Mouse (Mus musculus) MEL (cell line): ENCODE results near the gene Ldlrap1.

Experiments used
- CTCF ChIP-seq, 3 experiments: IDR thresholded peaks in 2 of 3; conservative IDR thresholded peaks in 1 of 3; 2 replicates each; pipeline ENCODE4 v1.5.1; 2011 to 2012; ENCODE audit warnings: low read length in 3 of 3, low read depth in 2 of 3, mild to moderate bottlenecking in 2 of 3, improper control_type of control experiment in 1 of 3, inconsistent platforms in 1 of 3, mixed read lengths in 1 of 3, moderate library complexity in 1 of 3; ENCODE audit not compliant: control insufficient read depth in 1 of 3, insufficient read depth in 1 of 3, poor library complexity in 1 of 3, severe bottlenecking in 1 of 3
- MAFK ChIP-seq: IDR thresholded peaks from 2 replicates; pipeline ENCODE4 v1.6.1; 2011; ENCODE audit warnings: low read depth, mild to moderate bottlenecking, low read length, improper control_type of control experiment, borderline replicate concordance
- MAZ ChIP-seq: IDR thresholded peaks from 2 replicates; pipeline ENCODE4 v1.6.1; 2012; ENCODE audit warnings: low read depth, mild to moderate bottlenecking, inconsistent platforms, low read length, improper control_type of control experiment
- MYC ChIP-seq: IDR thresholded peaks from 2 replicates; pipeline ENCODE4 v1.6.1; 2011; ENCODE audit warnings: low read depth, mild to moderate bottlenecking, low read length, improper control_type of control experiment, moderate library complexity
- NELFE ChIP-seq: IDR thresholded peaks from 2 replicates; pipeline ENCODE4 v1.6.1; 2011; ENCODE audit warnings: low read depth, low read length, improper control_type of control experiment
- POLR2A ChIP-seq, 2 experiments: IDR thresholded peaks; 2 replicates each; pipeline ENCODE4 v1.6.1; 2011 to 2012; ENCODE audit warnings: low read length in 2 of 2, mild to moderate bottlenecking in 2 of 2, control low read depth in 1 of 2, improper control_type of control experiment in 1 of 2, low read depth in 1 of 2, moderate library complexity in 1 of 2; ENCODE audit not compliant: control insufficient read depth in 1 of 2, insufficient read depth in 1 of 2, poor library complexity in 1 of 2
- USF2 ChIP-seq, 2 experiments: IDR thresholded peaks; 2 replicates each; pipeline ENCODE4 v1.6.1; 2011 to 2012; ENCODE audit warnings: improper control_type of control experiment in 2 of 2, low read length in 2 of 2, borderline replicate concordance in 1 of 2, inconsistent platforms in 1 of 2, low read depth in 1 of 2, mild to moderate bottlenecking in 1 of 2; ENCODE audit not compliant: insufficient read depth in 1 of 2

- TF ChIP-seq POLR2A (IDR thresholded peaks at IDR 0.05; ENCODE audit: control insufficient read depth in 1 of 2, insufficient read depth in 1 of 2, low read depth in 1 of 2, low read length in 2 of 2, poor library complexity in 1 of 2) (no peak), MYC (no peak), NELFE (no peak), USF2 (IDR thresholded peaks at IDR 0.05; ENCODE audit: borderline replicate concordance in 1 of 2, insufficient read depth in 1 of 2, low read depth in 1 of 2, low read length in 2 of 2) (no peak), CTCF (IDR thresholded peaks at IDR 0.05 in 2 of 3, conservative IDR thresholded peaks at IDR 0.05 in 1 of 3; ENCODE audit: control insufficient read depth in 1 of 3, insufficient read depth in 1 of 3, low read depth in 2 of 3, low read length in 3 of 3, poor library complexity in 1 of 3, severe bottlenecking in 1 of 3) (no peak), MAZ (no peak), MAFK (no peak)
Measured at GRCm38 (mm10) chr4:134768226-134768888, 533 bp upstream of the Ldlrap1 start.
